Mouse (Mus musculus) testis, adult 2 months (tissue): ENCODE measurements around the gene Gm20388.

Source experiments
- CTCF ChIP-seq: fragments of 200-500 bp; IDR thresholded peaks from 2 replicates; pipeline ENCODE4 v1.5.1; 2012; ENCODE audit warnings: low read depth, mild to moderate bottlenecking, inconsistent platforms, low read length, moderate library complexity; ENCODE audit not compliant: control insufficient read depth, insufficient read depth, insufficient replicate concordance
- POLR2A ChIP-seq: fragments of 200-500 bp; IDR thresholded peaks from 2 replicates; pipeline ENCODE4 v1.6.1; 2012; ENCODE audit warnings: low read depth, mild to moderate bottlenecking, inconsistent platforms, low read length, moderate library complexity; ENCODE audit not compliant: control insufficient read depth

DNA sequence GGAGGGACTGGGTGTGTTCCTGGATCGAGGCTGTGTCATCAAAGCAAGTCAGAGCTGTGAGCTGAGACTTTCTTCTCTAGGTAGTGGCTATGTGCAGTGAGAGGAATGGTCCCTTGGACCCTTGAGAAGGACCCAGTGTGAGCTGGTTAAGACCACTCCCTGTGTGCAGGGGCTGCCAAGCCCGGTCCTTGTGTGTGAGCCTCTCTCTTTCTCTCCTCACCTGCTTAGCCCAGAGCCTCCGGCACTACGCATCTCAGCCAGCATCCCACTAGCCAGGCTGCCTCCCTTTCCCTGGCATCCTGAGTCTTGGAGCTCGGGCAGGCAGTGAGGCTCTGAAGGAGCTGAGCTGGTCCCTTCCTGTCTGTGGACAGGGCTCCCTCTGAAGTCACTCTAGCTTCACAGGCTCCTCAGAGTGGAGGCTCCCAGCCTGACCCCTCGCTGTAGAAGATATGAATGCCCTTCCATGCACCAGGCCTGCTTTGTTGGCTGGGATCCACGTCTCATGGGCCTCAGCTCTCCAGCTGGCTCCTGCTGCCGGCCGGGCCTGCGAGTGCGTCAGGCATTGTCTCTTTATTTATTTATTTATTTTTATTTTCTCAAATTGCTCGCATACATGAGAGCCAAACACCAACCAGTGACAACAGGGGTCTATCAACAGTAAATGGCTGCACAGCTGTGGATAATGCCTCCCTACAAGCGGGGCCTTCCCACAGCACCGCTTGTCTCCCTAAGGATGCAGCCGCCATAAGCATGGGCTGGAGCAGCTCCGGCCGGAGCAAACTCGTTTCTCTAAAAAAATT is 2882.9 kb downstream of the Gm20388 start:
- TF ChIP-seq POLR2A (no peak), CTCF (no peak)
